Mouse (Mus musculus): Measurements from ENCODE around the gene Sprr1a.

GRCm38 (mm10) chr3:92534411-92534810, 48.7 kb upstream of the Sprr1a start, which contains the start of gene 2310046K23Rik:
- no peak for TF ChIP-seq CTCF (IDR thresholded peaks at IDR 0.05; ENCODE audit: control insufficient read depth, insufficient read depth, low read length)
- no peak for TF ChIP-seq POLR2A (IDR thresholded peaks at IDR 0.05; ENCODE audit: borderline replicate concordance, control insufficient read depth, low read depth, low read length)
